In the genomic region with DNA sequence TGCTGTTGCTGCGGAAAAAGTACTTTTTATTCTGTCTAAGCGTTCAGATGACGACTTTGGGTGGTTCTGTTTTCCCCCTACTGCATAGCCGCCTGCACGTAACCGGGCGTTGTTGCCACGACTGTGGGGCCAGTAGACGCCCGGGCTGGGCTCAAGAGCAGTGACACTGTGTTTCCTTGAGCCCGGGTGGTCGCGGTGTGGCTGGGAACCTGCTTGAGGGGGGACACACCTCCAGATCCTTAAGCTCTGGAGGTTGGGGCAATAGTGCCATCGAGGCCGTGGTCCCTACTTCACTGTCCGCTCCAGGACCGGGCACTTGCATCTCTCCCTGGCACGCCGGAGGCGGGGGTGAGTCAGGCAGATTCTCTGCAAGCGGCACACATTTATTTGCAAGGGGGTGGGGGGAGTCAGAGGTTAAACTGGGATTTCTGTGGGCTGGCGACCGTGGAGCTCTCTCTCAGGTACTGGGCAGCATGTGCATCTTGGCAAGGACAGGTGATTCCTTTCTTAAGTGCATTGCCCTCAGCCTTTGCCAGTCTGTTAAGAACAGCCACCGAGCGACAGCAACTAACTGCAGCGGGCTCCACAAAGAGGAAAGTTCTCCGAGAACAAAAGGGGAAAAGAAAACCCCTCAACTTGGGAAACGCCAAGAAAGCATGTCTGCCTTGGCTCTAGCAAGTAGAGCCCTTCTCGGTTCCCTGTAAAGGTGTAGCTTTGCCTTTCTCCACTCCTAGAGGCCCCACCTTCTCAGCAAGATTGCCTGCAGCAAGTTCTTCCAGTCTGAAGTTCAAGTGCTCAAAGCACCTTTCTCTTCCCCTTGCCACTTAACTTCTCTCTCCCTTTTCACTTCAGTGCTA, we compare ENCODE assay signal across 8 mouse cellular contexts. TPM values are rescaled to one million over a fixed set of nuclear protein-coding genes. Genes with fewer than 3 reads are reported as not detected.
DNase-seq lines count a peak whose midpoint lies in the region; ATAC-seq and TF ChIP-seq lines count a peak whose summit lies in the region.

No protein-coding gene starts in this region.

- no peaks in the 10 kb centered on the region for H3K9me3 ChIP-seq in forebrain, embryonic 11.5 days (ENCODE audit: control insufficient read depth, low read length)
- no peaks in the 10 kb centered on the region for H3K9me3 ChIP-seq in hindbrain, embryonic 16.5 days (ENCODE audit: control insufficient read depth, low read length)
- H3K9me3 ChIP-seq in liver, embryonic 12.5 days (replicated peaks) = no peaks in the 10 kb centered on the region

- no peak for TF ChIP-seq CTCF in layer of hippocampus, adult 2 months (conservative IDR thresholded peaks at IDR 0.05)

- peak; percentile 42 for ATAC-seq in forebrain, embryonic 11.5 days (replicated peaks; ENCODE audit: low FRiP score)
- ATAC-seq in hindbrain, embryonic 16.5 days = peak; percentile 37
- ATAC-seq in liver, embryonic 12.5 days = no peak

- no peaks in the 10 kb centered on the region; the same call in 1 of the 2 replicates for H3K27me3 ChIP-seq in forebrain, embryonic 11.5 days (ENCODE audit: control insufficient read depth, insufficient read depth, low read length)
- H3K27me3 ChIP-seq in hindbrain, embryonic 16.5 days (replicated peaks; ENCODE audit: control insufficient read depth, insufficient read depth, low read length) = no peaks in the 10 kb centered on the region
- H3K27me3 ChIP-seq in liver, embryonic 12.5 days (replicated peaks) = peaks cover 55% of the 10 kb centered on the region

- H3K36me3 ChIP-seq in forebrain, embryonic 11.5 days (ENCODE audit: control insufficient read depth, insufficient read depth, low read length) = no peaks in the 10 kb centered on the region
- no peaks in the 10 kb centered on the region for H3K36me3 ChIP-seq in hindbrain, embryonic 16.5 days (ENCODE audit: control insufficient read depth, insufficient read depth, low read length)
- no peaks in the 10 kb centered on the region for H3K36me3 ChIP-seq in liver, embryonic 12.5 days

- no peak for DNase-seq in layer of hippocampus, adult 2 months (ENCODE audit: low spot score in 2 of 2)
- no peak for DNase-seq in layer of hippocampus, adult 8-10 months (ENCODE audit: low spot score in 2 of 2)
- DNase-seq in adrenal gland, postnatal 36 days = peak; percentile 34 to 42
- DNase-seq in forebrain, embryonic 11.5 days (ENCODE audit: low spot score) = peak; percentile 73
- peak; percentile 3 for DNase-seq in naive thymus-derived CD4-positive, alpha-beta T cell, adult 2 months (ENCODE audit: low read depth)
- no peak for DNase-seq in frontal cortex, postnatal 14 days (ENCODE audit: low spot score in 2 of 2)

- peak overlapping the region; percentile 92 for H3K27ac ChIP-seq in layer of hippocampus, adult 2 months
- H3K27ac ChIP-seq in forebrain, embryonic 11.5 days (ENCODE audit: low read depth, low read length) = no peak overlapping the region
- H3K27ac ChIP-seq in hindbrain, embryonic 16.5 days (ENCODE audit: low read depth, low read length) = no peak overlapping the region
- H3K27ac ChIP-seq in liver, embryonic 12.5 days = no peak overlapping the region

- H3K4me3 ChIP-seq in layer of hippocampus, adult 2 months = peak overlapping the region; percentile 72
- H3K4me3 ChIP-seq in forebrain, embryonic 11.5 days (ENCODE audit: low read depth, low read length) = peak overlapping the region; percentile 82
- H3K4me3 ChIP-seq in hindbrain, embryonic 16.5 days (ENCODE audit: low read length) = peak overlapping the region; percentile 93
- peak overlapping the region; percentile 63 for H3K4me3 ChIP-seq in liver, embryonic 12.5 days

- 3% methylated on average over 29 of the region's 29 CpGs for WGBS in forebrain, embryonic 11.5 days
- WGBS in hindbrain, embryonic 16.5 days = 1% methylated on average over 29 of the region's 29 CpGs
- WGBS in liver, embryonic 12.5 days (ENCODE audit: insufficient replicate concordance) = 3% methylated on average over 29 of the region's 29 CpGs

- 0 out of 2 replicates have a peak, but pooled peaks cover 3% of the 10 kb centered on the region for H3K4me1 ChIP-seq in forebrain, embryonic 11.5 days (replicated peaks; ENCODE audit: control insufficient read depth, insufficient read depth, low read length)
- H3K4me1 ChIP-seq in hindbrain, embryonic 16.5 days (ENCODE audit: control insufficient read depth, insufficient read depth, low read depth, low read length) = peaks cover 11% of the 10 kb centered on the region
- peaks cover 12% of the 10 kb centered on the region; the same call in 1 of the 2 replicates for H3K4me1 ChIP-seq in liver, embryonic 12.5 days

- peak overlapping the region; percentile 80 for H3K4me2 ChIP-seq in forebrain, embryonic 11.5 days (ENCODE audit: low read depth, low read length, severe bottlenecking)
- H3K4me2 ChIP-seq in hindbrain, embryonic 16.5 days (ENCODE audit: low read length) = peak overlapping the region; percentile 98
- peak overlapping the region; percentile 76 for H3K4me2 ChIP-seq in liver, embryonic 12.5 days

- peak overlapping the region; percentile 77 for H3K9ac ChIP-seq in forebrain, embryonic 11.5 days (ENCODE audit: low read length)
- peak overlapping the region; percentile 78 for H3K9ac ChIP-seq in hindbrain, embryonic 16.5 days (ENCODE audit: low read depth, low read length)
- H3K9ac ChIP-seq in liver, embryonic 12.5 days = peak overlapping the region; percentile 52; the same call in 1 of the 2 replicates

RNA-seq across cellular contexts. Expression of a gene that starts 1.2 kb away (rescaled TPM):
- total RNA-seq in layer of hippocampus, adult 2 months (2021) = 100 to 1,000 TPM; 154 to 161 TPM
- 100 to 1,000 TPM; 140 to 157 (median 150) TPM for total RNA-seq in layer of hippocampus, adult 8-10 months (2022)
- 10 to 100 TPM; 20.1 to 61.2 TPM for total RNA-seq in adrenal gland, postnatal 36 days (2021)
- 3.0 and 3.1 TPM in 2 replicates for polyA plus RNA-seq in forebrain, embryonic 11.5 days (2014; fragmentation: Nextera tagmentation; extraction: Ambion mirVana)
- polyA plus RNA-seq in hindbrain, embryonic 16.5 days (2015; fragmentation: Nextera tagmentation; extraction: Ambion mirVana) = 9.1 and 9.5 TPM in 2 replicates
- 1.4 and 1.6 TPM in 2 replicates for polyA plus RNA-seq in liver, embryonic 12.5 days (2016; fragmentation: Nextera tagmentation; extraction: Ambion mirVana)

Comparison
In these comparisons a context has a peak if more than half of its experiments do, and no peak if none do; other contexts are left out.
1. DNase-seq: peak in adrenal gland, postnatal 36 days (2 of 2), forebrain, embryonic 11.5 days (single experiment) and naive thymus-derived CD4-positive, alpha-beta T cell, adult 2 months (single experiment); none in layer of hippocampus, adult 2 months (0 of 2), layer of hippocampus, adult 8-10 months (0 of 2) and frontal cortex, postnatal 14 days (0 of 2).
2. Peak in every context shown above with its lines, with median percentiles within 50 percentile points of each other: H3K4me3 ChIP-seq, H3K4me2 ChIP-seq and H3K9ac ChIP-seq.